Mouse (Mus musculus): ENCODE data around the gene Duox1.

GRCm38 (mm10) chr2:122332222-122332621, 16.8 kb downstream of the Duox1 start:
- TF ChIP-seq CTCF (conservative IDR thresholded peaks at IDR 0.05 in 1 of 2, IDR thresholded peaks at IDR 0.05 in 1 of 2; ENCODE audit: low read depth in 2 of 2, low read length in 2 of 2) (no peak), MAX (IDR thresholded peaks at IDR 0.05; ENCODE audit: low read length) (no peak), ETS1 (conservative IDR thresholded peaks at IDR 0.05; ENCODE audit: low read depth, low read length) (no peak), POLR2A (IDR thresholded peaks at IDR 0.05; ENCODE audit: low read depth, low read length) (no peak), EP300 (IDR thresholded peaks at IDR 0.05; ENCODE audit: low read length) (no peak), NELFE (IDR thresholded peaks at IDR 0.05; ENCODE audit: low read depth, low read length) (no peak), E2F4 (IDR thresholded peaks at IDR 0.05; ENCODE audit: insufficient replicate concordance, low read depth, low read length) (no peak), UBTF (IDR thresholded peaks at IDR 0.05; ENCODE audit: low read depth, low read length) (no peak), TBP (conservative IDR thresholded peaks at IDR 0.05; ENCODE audit: low read depth, low read length) (no peak), USF1 (IDR thresholded peaks at IDR 0.05; ENCODE audit: low read depth, low read length) (no peak), HCFC1 (IDR thresholded peaks at IDR 0.05; ENCODE audit: low read depth, low read length) (no peak), MEF2A (IDR thresholded peaks at IDR 0.05; ENCODE audit: borderline replicate concordance, low read depth, low read length) (no peak), MAZ (IDR thresholded peaks at IDR 0.05; ENCODE audit: low read depth, low read length) (no peak), MYC (IDR thresholded peaks at IDR 0.05; ENCODE audit: low read depth, low read length) (no peak)

Measured in CH12.LX (cell line).